Mouse (Mus musculus) liver, adult 2 months (tissue): Measurements from ENCODE around the gene Cacnb1. TPM values are rescaled to one million over a fixed set of nuclear protein-coding genes. Genes with fewer than 3 reads are reported as not detected.

Experiments used
- DNase-seq: peaks from one replicate; pipeline ENCODE4 v3.0.0-alpha.2; 2011; ENCODE audit warnings: low read depth, low spot score; ENCODE audit errors: extremely low read depth
- H3K27ac ChIP-seq: fragments of 200-500 bp; replicated peaks from 2 replicates; pipeline ENCODE4 v1.5.1; 2012; ENCODE audit warnings: low read depth, mild to moderate bottlenecking, control low read depth, inconsistent platforms, low read length; ENCODE audit not compliant: insufficient read depth
- H3K27me3 ChIP-seq: fragments of 200-500 bp; 2 replicates; pipeline ENCODE4 v1.6.1; 2012; ENCODE audit warnings: mild to moderate bottlenecking, moderate library complexity, low read length, inconsistent platforms; ENCODE audit not compliant: control insufficient read depth, insufficient read depth
- H3K36me3 ChIP-seq: fragments of 200-500 bp; 2 replicates; pipeline ENCODE4 v1.6.1; 2012; ENCODE audit warnings: low read length, inconsistent platforms; ENCODE audit not compliant: control insufficient read depth, insufficient read depth
- H3K4me1 ChIP-seq: fragments of 200-500 bp; 2 replicates; pipeline ENCODE4 v1.6.1; 2011; ENCODE audit warnings: low read length; ENCODE audit not compliant: control insufficient read depth, insufficient read depth
- H3K4me3 ChIP-seq: fragments of 200-500 bp; 2 replicates; pipeline ENCODE4 v1.5.1; 2011; ENCODE audit warnings: low read depth, mild to moderate bottlenecking, control low read depth, low read length, moderate library complexity; ENCODE audit not compliant: insufficient read depth
- H3K79me2 ChIP-seq: fragments of 200-500 bp; 2 replicates; pipeline ENCODE4 v1.6.1; 2012; ENCODE audit warnings: inconsistent platforms, mild to moderate bottlenecking, low read length, moderate library complexity; ENCODE audit not compliant: control insufficient read depth, insufficient read depth
- H3K9ac ChIP-seq: fragments of 200-500 bp; 2 replicates; pipeline ENCODE4 v1.6.1; 2012; ENCODE audit warnings: low read depth, mild to moderate bottlenecking, control low read depth, inconsistent platforms, low read length
- CTCF ChIP-seq: fragments of 200-500 bp; IDR thresholded peaks from 2 replicates; pipeline ENCODE4 v1.5.1; 2011; ENCODE audit warnings: low read depth, low read length, control low read depth
- POLR2A ChIP-seq: fragments of 200-500 bp; IDR thresholded peaks from 2 replicates; pipeline ENCODE4 v1.6.1; 2011; ENCODE audit warnings: low read length, control low read depth; ENCODE audit not compliant: insufficient read depth; ENCODE audit errors: extremely low read depth
- WGBS: fragments of 180-500 bp; shearing (Covaris S2); methylation state at CpG from one replicate; pipeline ENCODE4 v1.1.7; 2018; 5-methylcytosine and 5-hydroxymethylcytosine counted together
- polyA plus RNA-seq: library from polyadenylated mRNA; depleted of rRNA; stranded (reverse); fragments of >200 nt; gene quantifications from 2 replicates; pipeline ENCODE4 v1.2.3, GENCODE M21; 2012
- total RNA-seq: library from RNA; depleted of rRNA; stranded (reverse); fragments of >200 nt; gene quantifications from 2 replicates; pipeline ENCODE4 v1.2.3, GENCODE M21; 2014

Cacnb1 gene
- total and polyA plus RNA-seq, 2 experiments, result 0.37 to 0.84 TPM

GRCm38 (mm10) chr11:97960907-97961306, 61.9 kb downstream of the Cacnb1 start:
- no peak overlapping the region for H3K9ac ChIP-seq
- H3K27ac ChIP-seq, result no peak overlapping the region
- H3K27me3 ChIP-seq, result no peaks in the 10 kb centered on the region
- H3K79me2 ChIP-seq, result no peaks in the 10 kb centered on the region
- H3K4me3 ChIP-seq, result no peak overlapping the region
- peak; percentile 95 for TF ChIP-seq CTCF
- no peak for TF ChIP-seq POLR2A
- H3K4me1 ChIP-seq, result no peaks in the 10 kb centered on the region
- peak; percentile 49 for DNase-seq
- H3K36me3 ChIP-seq, result no peaks in the 10 kb centered on the region
- 83% methylated on average over 1 of the region's 1 CpGs for WGBS

- no peak overlapping the region for H3K4me3 ChIP-seq
- H3K27ac ChIP-seq, result no peak overlapping the region
- WGBS, result 89% methylated on average over 5 of the region's 5 CpGs
- H3K4me1 ChIP-seq, result no peaks in the 10 kb centered on the region
- H3K36me3 ChIP-seq, result no peaks in the 10 kb centered on the region
- H3K79me2 ChIP-seq, result no peaks in the 10 kb centered on the region
- TF ChIP-seq CTCF, result no peak
- TF ChIP-seq POLR2A, result no peak
- no peak overlapping the region for H3K9ac ChIP-seq
- no peak for DNase-seq
- no peaks in the 10 kb centered on the region for H3K27me3 ChIP-seq
Observed at GRCm38 (mm10) chr11:97959300-97959680, 63.5 kb downstream of the Cacnb1 start.

GRCm38 (mm10) chr11:97958641-97959299, 64.1 kb downstream of the Cacnb1 start:
- H3K79me2 ChIP-seq, result no peaks in the 10 kb centered on the region
- no peak overlapping the region for H3K4me3 ChIP-seq
- no peaks in the 10 kb centered on the region for H3K27me3 ChIP-seq
- H3K4me1 ChIP-seq, result no peaks in the 10 kb centered on the region
- H3K9ac ChIP-seq, result no peak overlapping the region
- no peak for DNase-seq
- no peaks in the 10 kb centered on the region for H3K36me3 ChIP-seq
- TF ChIP-seq CTCF, result no peak
- no peak for TF ChIP-seq POLR2A
- 82% methylated on average over 7 of the region's 7 CpGs for WGBS
- H3K27ac ChIP-seq, result no peak overlapping the region

- TF ChIP-seq POLR2A (no peak), CTCF (no peak)
- no peak overlapping the region for H3K27ac ChIP-seq
- no peak overlapping the region for H3K4me3 ChIP-seq
- 35% methylated on average over 6 of the region's 6 CpGs for WGBS
- H3K36me3 ChIP-seq, result no peaks in the 10 kb centered on the region
- no peak for DNase-seq
- H3K9ac ChIP-seq, result no peak overlapping the region
- no peaks in the 10 kb centered on the region for H3K79me2 ChIP-seq
- H3K27me3 ChIP-seq, result no peaks in the 10 kb centered on the region
- H3K4me1 ChIP-seq, result no peaks in the 10 kb centered on the region
Observed at GRCm38 (mm10) chr11:97956905-97957560, 65.8 kb downstream of the Cacnb1 start.

GRCm38 (mm10) chr11:97955915-97956314, 66.9 kb downstream of the Cacnb1 start:
- Histone ChIP-seq H3K4me1 (no peaks in the 10 kb centered on the region), H3K36me3 (no peaks in the 10 kb centered on the region), H3K27ac (no peak overlapping the region), H3K4me3 (no peak overlapping the region), H3K9ac (no peak overlapping the region), H3K79me2 (no peaks in the 10 kb centered on the region), H3K27me3 (no peaks in the 10 kb centered on the region)
- no peak for TF ChIP-seq CTCF
- no peak for TF ChIP-seq POLR2A
- whole genome bisulfite sequencing, result 88% methylated on average over 4 of the region's 4 CpGs
- DNase-seq, result no peak

- Histone ChIP-seq H3K9ac (no peak overlapping the region), H3K36me3 (no peaks in the 10 kb centered on the region), H3K79me2 (no peaks in the 10 kb centered on the region), H3K4me1 (no peaks in the 10 kb centered on the region), H3K27ac (no peak overlapping the region), H3K27me3 (no peaks in the 10 kb centered on the region), H3K4me3 (no peak overlapping the region)
- 76% methylated on average over 9 of the region's 9 CpGs for WGBS
- TF ChIP-seq CTCF (no peak), POLR2A (no peak)
- no peak for DNase-seq
Observed at GRCm38 (mm10) chr11:97955146-97955902, 67.5 kb downstream of the Cacnb1 start.
